Mouse (Mus musculus) G1E (cell line): Measurements from ENCODE around the gene Hcfc2.

Experiments
- CTCF ChIP-seq: IDR thresholded peaks from 2 replicates; pipeline ENCODE4 v1.5.1; 2012; ENCODE audit warnings: low read depth, low read length, inconsistent platforms, mixed read lengths
- GATA1 ChIP-seq: IDR thresholded peaks from 2 replicates; pipeline ENCODE4 v1.6.1; 2012; ENCODE audit warnings: borderline replicate concordance, low read length, inconsistent platforms, mixed read lengths
- TAL1 ChIP-seq: conservative IDR thresholded peaks from 2 replicates; pipeline ENCODE4 v1.6.1; 2012; ENCODE audit warnings: low read depth, low read length, inconsistent platforms, mixed read lengths

DNA sequence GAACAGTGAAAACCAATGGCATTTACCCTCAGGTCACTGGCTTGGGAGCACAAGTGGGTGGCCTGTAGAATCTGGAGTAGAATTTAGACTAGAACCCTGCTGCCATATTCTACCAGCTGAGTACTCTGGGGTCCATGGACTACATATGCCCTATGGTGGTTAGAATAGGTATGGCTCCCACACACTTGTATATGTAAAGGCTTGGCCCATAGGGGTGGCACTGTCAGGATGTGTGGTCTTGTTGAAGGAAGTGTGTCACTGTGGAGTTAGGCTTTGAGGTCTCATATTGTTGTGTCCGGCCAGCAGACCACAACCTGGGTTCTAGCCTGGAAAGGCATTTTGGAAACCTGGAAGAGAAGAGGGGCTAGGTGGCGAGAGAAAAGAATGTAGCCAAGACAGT, 74.8 kb downstream of the Hcfc2 start:
- no peak for TF ChIP-seq CTCF
- no peak for TF ChIP-seq TAL1
- TF ChIP-seq GATA1: no peak
